Mouse (Mus musculus): ENCODE measurements around the gene S1pr5. TPM values are rescaled to one million over a fixed set of nuclear protein-coding genes. Genes with fewer than 3 reads are reported as not detected.

The S1pr5 gene
- polyA plus RNA-seq, 1 experiment = not detected

DNA sequence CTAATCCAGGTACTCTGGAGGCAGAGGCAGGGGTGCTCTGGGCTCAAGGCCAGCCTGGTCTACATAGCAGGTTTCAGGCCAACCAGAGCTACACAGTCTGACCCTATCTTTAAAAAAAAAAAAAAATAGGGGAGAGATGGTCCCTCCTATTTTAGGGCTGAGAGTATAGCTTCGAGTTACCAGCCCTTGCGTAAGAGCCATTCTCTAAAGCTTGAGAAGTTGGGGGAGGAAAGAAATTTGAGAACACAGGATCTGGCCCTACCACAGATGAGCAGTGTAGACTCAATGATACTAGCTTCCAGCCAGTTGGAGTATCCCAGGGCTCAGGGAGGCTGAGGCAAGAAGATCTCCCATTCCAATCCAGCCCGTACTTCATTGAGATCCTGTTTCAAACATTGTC is 54.5 kb downstream of the S1pr5 start:
- peaks cover 12% of the 10 kb centered on the region for H3K4me1 ChIP-seq (ENCODE audit: control insufficient read depth, insufficient read depth, low read length)
- no peak overlapping the region for H3K27ac ChIP-seq (ENCODE audit: insufficient read depth, low read depth, low read length)
- no peak overlapping the region for H3K4me3 ChIP-seq (ENCODE audit: insufficient read depth, low read depth, low read length)
- 87% methylated on average over 3 of the region's 3 CpGs for WGBS
- no peak for TF ChIP-seq CTCF (IDR thresholded peaks at IDR 0.05; ENCODE audit: insufficient read depth, low read depth, low read length)
- no peak for TF ChIP-seq POLR2A (IDR thresholded peaks at IDR 0.05; ENCODE audit: insufficient read depth, low read depth, low read length)

Other genes with a start within 250 kb of the S1pr5 start
- gene Mrpl4, start 245.7 kb downstream of the S1pr5 start, polyA plus RNA-seq (2012; ENCODE audit: insufficient read depth, insufficient read length, low replicate concordance, missing spikeins) = not detected in 2 replicates
- not detected in 2 replicates for gene Icam1, start 232.5 kb downstream of the S1pr5 start, polyA plus RNA-seq (2012; ENCODE audit: insufficient read depth, insufficient read length, low replicate concordance, missing spikeins)
- not detected in 2 replicates for gene Icam4, start 219.1 kb downstream of the S1pr5 start, polyA plus RNA-seq (2012; ENCODE audit: insufficient read depth, insufficient read length, low replicate concordance, missing spikeins)
- gene Icam5, start 216.4 kb downstream of the S1pr5 start, polyA plus RNA-seq (2012; ENCODE audit: insufficient read depth, insufficient read length, low replicate concordance, missing spikeins) = not detected in 2 replicates
- gene Zglp1, start 181.3 kb downstream of the S1pr5 start, polyA plus RNA-seq (2012; ENCODE audit: insufficient read depth, insufficient read length, low replicate concordance, missing spikeins) = not detected in 2 replicates
- gene Gm49373, start 175.3 kb downstream of the S1pr5 start, polyA plus RNA-seq (2012; ENCODE audit: insufficient read depth, insufficient read length, low replicate concordance, missing spikeins) = not detected in 2 replicates
- gene Fdx1l, start 174.8 kb downstream of the S1pr5 start, polyA plus RNA-seq (2012; ENCODE audit: insufficient read depth, insufficient read length, low replicate concordance, missing spikeins) = not detected in 2 replicates
- gene Gm38431, start 156.4 kb downstream of the S1pr5 start, polyA plus RNA-seq (2012; ENCODE audit: insufficient read depth, insufficient read length, low replicate concordance, missing spikeins) = not detected in 2 replicates
- gene Raver1, start 156.4 kb downstream of the S1pr5 start, polyA plus RNA-seq (2012; ENCODE audit: insufficient read depth, insufficient read length, low replicate concordance, missing spikeins) = not detected in 2 replicates
- gene Tyk2, start 117.2 kb downstream of the S1pr5 start, polyA plus RNA-seq (2012; ENCODE audit: insufficient read depth, insufficient read length, low replicate concordance, missing spikeins) = not detected in 2 replicates
- gene Cdc37, start 98.5 kb downstream of the S1pr5 start, polyA plus RNA-seq (2012; ENCODE audit: insufficient read depth, insufficient read length, low replicate concordance, missing spikeins) = 282 TPM in 1 of 2 replicates, not detected in the other
- not detected in 2 replicates for gene Pde4a, start 82.7 kb downstream of the S1pr5 start, polyA plus RNA-seq (2012; ENCODE audit: insufficient read depth, insufficient read length, low replicate concordance, missing spikeins)
- gene Keap1, start 9.1 kb downstream of the S1pr5 start, polyA plus RNA-seq (2012; ENCODE audit: insufficient read depth, insufficient read length, low replicate concordance, missing spikeins) = not detected in 2 replicates
- not detected in 2 replicates for gene Atg4d, start 16.9 kb upstream of the S1pr5 start, polyA plus RNA-seq (2012; ENCODE audit: insufficient read depth, insufficient read length, low replicate concordance, missing spikeins)
- gene Kri1, start 39.5 kb upstream of the S1pr5 start, polyA plus RNA-seq (2012; ENCODE audit: insufficient read depth, insufficient read length, low replicate concordance, missing spikeins) = not detected in 2 replicates
- not detected in 2 replicates for gene Cdkn2d, start 43.0 kb upstream of the S1pr5 start, polyA plus RNA-seq (2012; ENCODE audit: insufficient read depth, insufficient read length, low replicate concordance, missing spikeins)
- gene Ap1m2, start 63.9 kb upstream of the S1pr5 start, polyA plus RNA-seq (2012; ENCODE audit: insufficient read depth, insufficient read length, low replicate concordance, missing spikeins) = not detected in 2 replicates
- gene Slc44a2, start 72.3 kb upstream of the S1pr5 start, polyA plus RNA-seq (2012; ENCODE audit: insufficient read depth, insufficient read length, low replicate concordance, missing spikeins) = 356 TPM in 1 of 2 replicates, not detected in the other
- not detected in 2 replicates for gene Ilf3, start 119.4 kb upstream of the S1pr5 start, polyA plus RNA-seq (2012; ENCODE audit: insufficient read depth, insufficient read length, low replicate concordance, missing spikeins)
- not detected in 2 replicates for gene Qtrt1, start 163.4 kb upstream of the S1pr5 start, polyA plus RNA-seq (2012; ENCODE audit: insufficient read depth, insufficient read length, low replicate concordance, missing spikeins)
- 371 TPM in 1 of 2 replicates, not detected in the other for gene Dnm2, start 176.5 kb upstream of the S1pr5 start, polyA plus RNA-seq (2012; ENCODE audit: insufficient read depth, insufficient read length, low replicate concordance, missing spikeins)